Mouse (Mus musculus) heart, adult 18-20 months (tissue): ENCODE measurements at regions not wholly inside any gene's neighbourhood (a gene's known extent, or its start where the extent isn't known, plus 50 kb on each side); places are given as distances from the start of the nearest gene placed in this dataset.
"Not testable (repeated sequence)": the region's sequence is repeated elsewhere in the genome, so short reads cannot be mapped to it uniquely, and the experiment has no call there.

Source experiments
- DNase-seq, 2 experiments: peaks; one replicate each; pipeline ENCODE4 v3.0.0; 2021 to 2022; ENCODE audit warnings: mixed read lengths in 1 of 2

- peak; percentile 44 to 55 for DNase-seq
Measured at GRCm38 (mm10) chr8:35123196-35123621, 642.4 kb upstream of the Gm19410 start.

GRCm38 (mm10) chr8:35125179-35125578 lies 640.4 kb upstream of the Gm19410 start:
- DNase-seq = no peak

GRCm38 (mm10) chr8:35132281-35132680 lies 633.3 kb upstream of the Gm19410 start:
- no peak for DNase-seq

GRCm38 (mm10) chr8:35135630-35136029 lies 630.0 kb upstream of the Gm19410 start:
- no peak for DNase-seq

GRCm38 (mm10) chr8:35136643-35137042 lies 628.9 kb upstream of the Gm19410 start:
- no peak for DNase-seq

- DNase-seq = no peak
Measured at GRCm38 (mm10) chr8:35140775-35141174, 624.8 kb upstream of the Gm19410 start.

- peak; percentile 27 to 40 for DNase-seq
Measured at GRCm38 (mm10) chr8:35143018-35143656, 622.5 kb upstream of the Gm19410 start.

- peak; percentile 15 to 23 for DNase-seq
Measured at GRCm38 (mm10) chr8:35143684-35144083, 621.9 kb upstream of the Gm19410 start.

- peak; percentile 36 to 42 for DNase-seq
Measured at GRCm38 (mm10) chr8:35144401-35144800, 621.2 kb upstream of the Gm19410 start.

GRCm38 (mm10) chr8:35147481-35147880 lies 618.1 kb upstream of the Gm19410 start:
- DNase-seq = no peak

GRCm38 (mm10) chr8:35147967-35148366 lies 617.6 kb upstream of the Gm19410 start:
- no peak for DNase-seq

- DNase-seq = peak; percentile 15 to 24
Measured at GRCm38 (mm10) chr8:35152585-35152984, 613.0 kb upstream of the Gm19410 start.

- DNase-seq = no peak
Measured at GRCm38 (mm10) chr8:35156272-35156671, 609.3 kb upstream of the Gm19410 start.

GRCm38 (mm10) chr8:35157711-35158110 lies 607.9 kb upstream of the Gm19410 start:
- no peak for DNase-seq

GRCm38 (mm10) chr8:35159329-35159728 lies 606.3 kb upstream of the Gm19410 start:
- DNase-seq = peak; percentile 63 to 80

- no peak for DNase-seq
Measured at GRCm38 (mm10) chr8:35160230-35160629, 605.4 kb upstream of the Gm19410 start.

- DNase-seq = not testable (repeated sequence)
Measured at GRCm38 (mm10) chr8:35162166-35162565, 603.4 kb upstream of the Gm19410 start.

- no peak for DNase-seq
Measured at GRCm38 (mm10) chr8:35166611-35167010, 599.0 kb upstream of the Gm19410 start.

- no peak for DNase-seq
Measured at GRCm38 (mm10) chr8:35171536-35172310, 593.9 kb upstream of the Gm19410 start.

- DNase-seq = no peak
Measured at GRCm38 (mm10) chr8:35177314-35177713, 588.3 kb upstream of the Gm19410 start.

GRCm38 (mm10) chr8:35180075-35180474 lies 585.5 kb upstream of the Gm19410 start:
- DNase-seq = no peak

- DNase-seq = no peak
Measured at GRCm38 (mm10) chr8:35182141-35182540, 583.4 kb upstream of the Gm19410 start.

- no peak for DNase-seq
Measured at GRCm38 (mm10) chr8:35183423-35183822, 582.2 kb upstream of the Gm19410 start.

- DNase-seq = no peak
Measured at GRCm38 (mm10) chr8:35185165-35185564, 580.4 kb upstream of the Gm19410 start.
